Mouse (Mus musculus): ENCODE data around the gene Ncam1. TPM values are rescaled to one million over a fixed set of nuclear protein-coding genes. Genes with fewer than 3 reads are reported as not detected.

Gene Ncam1
- total and polyA plus RNA-seq, 3 experiments = 0.08 TPM; not detected in 2

DNA sequence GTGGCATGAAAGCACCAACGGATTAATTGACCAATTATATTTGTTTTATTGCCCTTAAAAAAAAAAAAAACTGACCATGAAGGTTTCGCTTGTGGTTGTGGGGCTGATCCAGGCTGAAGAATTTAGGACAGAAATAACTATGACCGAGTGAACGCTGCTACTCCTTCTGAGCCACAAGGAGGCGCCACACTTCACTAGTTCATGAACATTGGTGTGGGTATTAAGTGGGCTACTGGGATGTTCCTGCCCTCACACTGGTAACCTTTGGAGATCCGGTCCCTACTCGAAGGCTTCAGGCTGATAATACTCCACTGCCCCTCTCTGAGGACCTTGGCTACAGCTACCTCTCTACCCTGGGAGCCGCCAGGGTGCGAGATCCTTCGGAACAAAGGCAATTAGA lies 269.8 kb downstream of the Ncam1 start (continued):
- TF ChIP-seq ZC3H11A (IDR thresholded peaks at IDR 0.05; ENCODE audit: low read depth, low read length) (peak; percentile 80), MEF2A (IDR thresholded peaks at IDR 0.05; ENCODE audit: borderline replicate concordance, low read depth, low read length) (peak; percentile 84), USF1 (IDR thresholded peaks at IDR 0.05; ENCODE audit: low read depth, low read length) (no peak), TCF12 (IDR thresholded peaks at IDR 0.05; ENCODE audit: low read depth, low read length) (0 out of 2 replicates have a peak, but pooled peaks have one; percentile 38), EP300 (IDR thresholded peaks at IDR 0.05; ENCODE audit: low read length) (no peak), RCOR1 (conservative IDR thresholded peaks at IDR 0.05; ENCODE audit: low read depth, low read length) (no peak), ELF1 (IDR thresholded peaks at IDR 0.05; ENCODE audit: low read depth, low read length) (no peak), KAT2A (IDR thresholded peaks at IDR 0.05; ENCODE audit: insufficient replicate concordance, low read length) (no peak), MAZ (IDR thresholded peaks at IDR 0.05; ENCODE audit: low read depth, low read length) (peak; percentile 69; the same call in 1 of the 2 replicates)

DNA sequence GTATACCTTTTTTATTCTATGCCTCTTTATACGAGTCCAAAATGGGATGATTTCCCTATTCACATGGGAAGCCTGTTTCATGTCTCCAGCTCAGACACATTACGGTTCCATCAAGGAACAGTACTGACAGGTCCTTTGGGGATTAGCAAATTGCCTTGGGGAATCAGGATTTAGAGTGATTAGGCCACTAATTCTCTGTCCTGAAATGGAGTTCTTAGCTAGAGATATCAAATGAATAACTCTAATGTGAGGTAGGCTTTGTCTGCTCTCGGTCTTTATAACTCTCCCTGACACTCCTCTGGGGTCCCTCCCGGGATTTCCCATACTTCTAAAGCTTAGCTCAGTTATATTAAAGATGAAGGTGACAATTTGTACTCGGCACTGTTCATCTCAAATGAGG lies 270.7 kb downstream of the Ncam1 start:
- dilution Hi-C loops (cut with MboI; ENCODE audit: extremely low pct_ligation_motif_present, extremely low pct_unique_long_range_greater_than_20kb, low sequenced_read_pairs) (no loop called here), in situ Hi-C loops (cut with MboI; ENCODE audit: low pct_ligation_motif_present, low pct_unique_long_range_greater_than_20kb, low sequenced_read_pairs) (loop anchor here (25.0 kb wide), 1 partner anchor 1009 kb away; the partner anchor contains the start of gene Pts)
- Histone ChIP-seq H3K4me3 (replicated peaks in 1 of 3; ENCODE audit: low read depth in 2 of 3, low read length in 2 of 3, poor library complexity in 1 of 3) (no peak overlapping the region), H3K4me1 (ENCODE audit: control insufficient read depth in 1 of 2, insufficient read depth in 2 of 2) (peaks cover 7 to 33% of the 10 kb centered on the region in 2 experiments), H3K9me3 (replicated peaks; ENCODE audit: low read length) (no peaks in the 10 kb centered on the region), H3K79me2 (replicated peaks; ENCODE audit: control insufficient read depth, extremely low read depth, insufficient read depth, poor library complexity, severe bottlenecking) (no peaks in the 10 kb centered on the region), H3K9ac (ENCODE audit: insufficient read depth, low read depth) (no peak overlapping the region), H3K27me3 (replicated peaks) (peaks cover 8% of the 10 kb centered on the region), H3K4me2 (ENCODE audit: insufficient read depth, low read depth, poor library complexity, severe bottlenecking) (no peak overlapping the region), H3K27ac (ENCODE audit: insufficient read depth, low read depth) (no peak overlapping the region), H3K36me3 (replicated peaks in 1 of 2; ENCODE audit: control insufficient read depth in 1 of 2, insufficient read depth in 1 of 2, low read length in 1 of 2) (no peaks in the 10 kb centered on the region)
- DNase-seq (ENCODE audit: extremely low read depth) = no peak
- TF ChIP-seq USF2 (conservative IDR thresholded peaks at IDR 0.05; ENCODE audit: low read depth, low read length) (no peak), KAT2A (IDR thresholded peaks at IDR 0.05; ENCODE audit: insufficient replicate concordance, low read length) (no peak), PAX5 (IDR thresholded peaks at IDR 0.05; ENCODE audit: low read length) (no peak), TBP (conservative IDR thresholded peaks at IDR 0.05; ENCODE audit: low read depth, low read length) (no peak)

DNA sequence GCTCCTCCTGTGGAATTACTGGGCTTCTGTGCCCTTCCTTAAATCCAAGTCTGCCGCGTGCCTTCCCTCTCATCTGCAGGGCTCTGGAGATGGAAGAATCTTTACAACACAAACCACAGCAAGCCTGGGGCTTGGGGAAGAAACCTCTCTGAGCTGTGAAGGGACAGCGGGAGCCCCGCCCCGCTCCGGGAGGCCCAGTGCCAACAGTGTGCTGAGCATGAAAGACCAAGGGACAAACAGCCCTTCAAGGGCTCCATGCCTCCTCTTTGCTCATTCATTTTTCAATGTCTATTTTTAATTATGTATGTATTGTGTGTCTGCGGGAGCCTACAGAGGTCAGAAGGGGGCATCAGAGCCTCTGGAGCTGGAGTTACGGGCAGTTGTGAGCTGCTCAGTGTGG lies 271.4 kb downstream of the Ncam1 start:
- H3K9ac ChIP-seq (ENCODE audit: insufficient read depth, low read depth) = no peak overlapping the region

More for the DNA sequence above, 271.4 kb downstream of the Ncam1 start:
- peaks cover 8% of the 10 kb centered on the region for H3K27me3 ChIP-seq (replicated peaks)
- no peak overlapping the region for H3K27ac ChIP-seq (ENCODE audit: insufficient read depth, low read depth)
- no peak overlapping the region for H3K4me2 ChIP-seq (ENCODE audit: insufficient read depth, low read depth, poor library complexity, severe bottlenecking)
- in situ Hi-C loops (cut with MboI; ENCODE audit: low pct_ligation_motif_present, low pct_unique_long_range_greater_than_20kb, low sequenced_read_pairs) = loop anchor here (25.0 kb wide), 1 partner anchor 1010 kb away; the partner anchor contains the start of gene Pts
- TF ChIP-seq ZNF384 (IDR thresholded peaks at IDR 0.05; ENCODE audit: low read depth, low read length) (no peak), ETS1 (conservative IDR thresholded peaks at IDR 0.05; ENCODE audit: low read depth, low read length) (no peak), MAX (IDR thresholded peaks at IDR 0.05; ENCODE audit: low read length) (no peak), CTCF (conservative IDR thresholded peaks at IDR 0.05 in 1 of 2, IDR thresholded peaks at IDR 0.05 in 1 of 2; ENCODE audit: low read depth in 2 of 2, low read length in 2 of 2) (no peak), PAX5 (IDR thresholded peaks at IDR 0.05; ENCODE audit: low read length) (no peak), E2F4 (IDR thresholded peaks at IDR 0.05; ENCODE audit: insufficient replicate concordance, low read depth, low read length) (no peak), ZC3H11A (IDR thresholded peaks at IDR 0.05; ENCODE audit: low read depth, low read length) (no peak), POLR2AphosphoS2 (IDR thresholded peaks at IDR 0.05; ENCODE audit: low read depth, low read length) (no peak), EP300 (IDR thresholded peaks at IDR 0.05; ENCODE audit: low read length) (no peak), MAZ (IDR thresholded peaks at IDR 0.05; ENCODE audit: low read depth, low read length) (no peak), MAFK (IDR thresholded peaks at IDR 0.05; ENCODE audit: insufficient replicate concordance, low read length) (no peak), USF2 (conservative IDR thresholded peaks at IDR 0.05; ENCODE audit: low read depth, low read length) (no peak)
- H3K79me2 ChIP-seq (replicated peaks; ENCODE audit: control insufficient read depth, extremely low read depth, insufficient read depth, poor library complexity, severe bottlenecking) = no peaks in the 10 kb centered on the region
- peaks cover 0 to 31% of the 10 kb centered on the region in 2 experiments; a peak in 2 of 4 replicates for H3K4me1 ChIP-seq (ENCODE audit: control insufficient read depth in 1 of 2, insufficient read depth in 2 of 2)
- dilution Hi-C loops (cut with MboI; ENCODE audit: extremely low pct_ligation_motif_present, extremely low pct_unique_long_range_greater_than_20kb, low sequenced_read_pairs) = no loop called here
- H3K9me3 ChIP-seq (replicated peaks; ENCODE audit: low read length) = no peaks in the 10 kb centered on the region
- no peak for DNase-seq (ENCODE audit: extremely low read depth)
- no peak overlapping the region for H3K4me3 ChIP-seq (replicated peaks in 1 of 3; ENCODE audit: low read depth in 2 of 3, low read length in 2 of 3, poor library complexity in 1 of 3)
- H3K36me3 ChIP-seq (replicated peaks in 1 of 2; ENCODE audit: control insufficient read depth in 1 of 2, insufficient read depth in 1 of 2, low read length in 1 of 2) = no peaks in the 10 kb centered on the region
